Mouse (Mus musculus): ENCODE data around the gene Plvap. TPM values are rescaled to one million over a fixed set of nuclear protein-coding genes. Genes with fewer than 3 reads are reported as not detected.

The Plvap gene
- total RNA-seq, 2 experiments from 2014 or later: 24.5 to 26.0 TPM

Other genes with a start within 250 kb of the Plvap start
- gene Myo9b, start 239.0 kb downstream of the Plvap start, total RNA-seq (2021): 10 to 100 TPM; 24.1 to 28.2 TPM
- 10 to 100 TPM; 27.4 to 29.9 TPM for gene Haus8, start 238.8 kb downstream of the Plvap start, total RNA-seq (2021)
- 100 to 1,000 TPM; 148 to 149 TPM for gene Use1, start 144.9 kb downstream of the Plvap start, total RNA-seq (2021)
- 10 to 100 TPM; 11.1 to 14.9 TPM for gene Ocel1, start 140.5 kb downstream of the Plvap start, total RNA-seq (2021)
- gene Nr2f6, start 129.8 kb downstream of the Plvap start, total RNA-seq (2021): 10 to 100 TPM; 47.6 to 53.6 TPM
- 10 to 100 TPM; 28.0 to 30.4 TPM for gene Ushbp1, start 116.0 kb downstream of the Plvap start, total RNA-seq (2021)
- gene Babam1, start 114.9 kb downstream of the Plvap start, total RNA-seq (2021): 10 to 100 TPM; 61.2 to 67.1 TPM
- under 1 TPM; 0.19 to 0.39 TPM for gene Ankle1, start 105.7 kb downstream of the Plvap start, total RNA-seq (2021)
- 10 to 100 TPM; 26.2 to 29.9 TPM for gene Abhd8, start 48.1 kb downstream of the Plvap start, total RNA-seq (2021)
- gene Mrpl34, start 46.8 kb downstream of the Plvap start, total RNA-seq (2021): 100 to 1,000 TPM; 117 to 129 TPM
- 10 to 100 TPM; 32.1 to 32.3 TPM for gene Dda1, start 42.6 kb downstream of the Plvap start, total RNA-seq (2021)
- gene Ano8, start 25.8 kb downstream of the Plvap start, total RNA-seq (2021): 10 to 100 TPM; 18.1 to 18.6 TPM
- 10 to 100 TPM; 15.8 to 20.2 TPM for gene Gtpbp3, start 23.6 kb downstream of the Plvap start, total RNA-seq (2021)
- gene Ccdc194, start 14.0 kb upstream of the Plvap start, total RNA-seq (2021): not detected
- gene Bst2, start 25.7 kb upstream of the Plvap start, total RNA-seq (2021): 10 to 100 TPM; 17.1 to 32.9 TPM
- 10 to 100 TPM; 27.8 to 32.9 TPM for gene Mvb12a, start 31.2 kb upstream of the Plvap start, total RNA-seq (2021)
- under 1 TPM in 1 of 2 experiments, not detected in 1; 0.22 TPM for gene Tmem221, start 47.1 kb upstream of the Plvap start, total RNA-seq (2021)
- under 1 TPM in 1 of 2 experiments, not detected in 1; 0.19 TPM for gene Nxnl1, start 54.8 kb upstream of the Plvap start, total RNA-seq (2021)
- 100 to 1,000 TPM; 171 to 223 TPM for gene Slc27a1, start 57.1 kb upstream of the Plvap start, total RNA-seq (2021)
- 10 to 100 TPM; 64.7 to 69.7 TPM for gene Pgls, start 80.4 kb upstream of the Plvap start, total RNA-seq (2021)
- gene Fam129c, start 85.9 kb upstream of the Plvap start, total RNA-seq (2021): 1 to 10 TPM in 1 of 2 experiments, under 1 TPM in 1; 0.58 to 1.2 TPM
- gene Colgalt1, start 99.2 kb upstream of the Plvap start, total RNA-seq (2021): 10 to 100 TPM; 40.2 to 45.2 TPM
- under 1 TPM; 0.49 to 0.64 TPM for gene Unc13a, start 160.0 kb upstream of the Plvap start, total RNA-seq (2021)
- gene Jak3, start 164.5 kb upstream of the Plvap start, total RNA-seq (2021): 1 to 10 TPM; 8.2 to 8.6 TPM
- gene Insl3, start 177.5 kb upstream of the Plvap start, total RNA-seq (2021): 1 to 10 TPM; 3.8 to 4.7 TPM
- 1 to 10 TPM; 6.5 to 7.5 TPM for gene B3gnt3, start 190.0 kb upstream of the Plvap start, total RNA-seq (2021)
- gene Fcho1, start 214.0 kb upstream of the Plvap start, total RNA-seq (2021): 1 to 10 TPM in 1 of 2 experiments, under 1 TPM in 1; 0.56 to 1.2 TPM

All from heart, postnatal 36 days (tissue).